Mouse (Mus musculus): ENCODE measurements at regions not wholly inside any gene's neighbourhood (a gene's known extent, or its start where the extent isn't known, plus 50 kb on each side); places are given as distances from the start of the nearest gene placed in this dataset.

GRCm38 (mm10) chr6:91619009-91619408 is 64.8 kb upstream of the Slc6a6 start:
- DNase-seq (ENCODE audit: low spot score in 2 of 2), result no peak

GRCm38 (mm10) chr6:91619735-91620732 is 63.8 kb upstream of the Slc6a6 start:
- DNase-seq (ENCODE audit: low spot score in 2 of 2), result no peak

- no peak for DNase-seq (ENCODE audit: low spot score in 2 of 2)
Measured at GRCm38 (mm10) chr6:91621437-91621836, 62.4 kb upstream of the Slc6a6 start.

- DNase-seq (ENCODE audit: low spot score in 2 of 2), result no peak
Measured at GRCm38 (mm10) chr6:91622425-91622824, 61.4 kb upstream of the Slc6a6 start.

- no peak for DNase-seq (ENCODE audit: low spot score in 2 of 2)
Measured at GRCm38 (mm10) chr6:91623646-91624045, 60.2 kb upstream of the Slc6a6 start.

- DNase-seq (ENCODE audit: low spot score in 2 of 2), result no peak
Measured at GRCm38 (mm10) chr6:91629230-91629629, 54.6 kb upstream of the Slc6a6 start.

GRCm38 (mm10) chr6:91631261-91631660 is 52.6 kb upstream of the Slc6a6 start:
- no peak for DNase-seq (ENCODE audit: low spot score in 2 of 2)
